ENCODE assay signal across 25 mouse cellular contexts in genomic region chr17:48823921-48824320, GRCm38 (mm10).
DNase-seq lines count a peak whose midpoint lies in the region; ATAC-seq and TF ChIP-seq lines count a peak whose summit lies in the region.
"Had no signal": no experiment of that assay in that cellular context is flagged by ENCODE, and none has a peak within 500 bp of the region (broad histone marks: within the 10 kb centered on the region; RNA-seq: fewer than 3 reads in every experiment).

No protein-coding gene starts in this region.

- TF ChIP-seq POLR2A in kidney, adult 2 months (IDR thresholded peaks at IDR 0.05; ENCODE audit: low read depth, low read length) = no peak

- no peaks in the 10 kb centered on the region for H3K27me3 ChIP-seq in heart, embryonic 11.5 days (ENCODE audit: control insufficient read depth, insufficient read depth, low read length)
- H3K27me3 ChIP-seq in kidney, adult 2 months (replicated peaks; ENCODE audit: control insufficient read depth, insufficient read depth, low read length) = no peaks in the 10 kb centered on the region
- H3K27me3 ChIP-seq in kidney, embryonic 14.5 days (ENCODE audit: control insufficient read depth, insufficient read depth, low read length) = no peaks in the 10 kb centered on the region
- H3K27me3 ChIP-seq in neural tube, embryonic 13.5 days = no peaks in the 10 kb centered on the region
- H3K27me3 ChIP-seq: embryonic facial prominence, embryonic 12.5 days; heart, embryonic 15.5 days; hindbrain, embryonic 13.5 days; intestine, embryonic 15.5 days; stomach, embryonic 15.5 days had no signal

- H3K4me1 ChIP-seq in heart, embryonic 11.5 days (ENCODE audit: control insufficient read depth, insufficient read depth, low read length) = no peaks in the 10 kb centered on the region
- H3K4me1 ChIP-seq in kidney, adult 2 months (ENCODE audit: control insufficient read depth, insufficient read depth, low read length) = no peaks in the 10 kb centered on the region
- peaks cover 6% of the 10 kb centered on the region; the same call in 1 of the 2 replicates for H3K4me1 ChIP-seq in kidney, embryonic 14.5 days (ENCODE audit: control insufficient read depth, insufficient read depth, low read length)
- H3K4me1 ChIP-seq in neural tube, embryonic 13.5 days (replicated peaks) = peaks cover 24% of the 10 kb centered on the region
- H3K4me1 ChIP-seq: heart, embryonic 15.5 days; intestine, embryonic 15.5 days; stomach, embryonic 15.5 days had no signal

- H3K9ac ChIP-seq in heart, embryonic 11.5 days (ENCODE audit: low read depth, low read length) = no peak overlapping the region
- no peak overlapping the region for H3K9ac ChIP-seq in kidney, embryonic 14.5 days (ENCODE audit: low read depth, low read length)
- no peak overlapping the region for H3K9ac ChIP-seq in neural tube, embryonic 13.5 days
- H3K9ac ChIP-seq: embryonic facial prominence, embryonic 12.5 days; heart, embryonic 15.5 days; hindbrain, embryonic 13.5 days; intestine, embryonic 15.5 days; liver, embryonic 14.5 days; stomach, embryonic 15.5 days had no signal

- H3K27ac ChIP-seq in heart, embryonic 11.5 days (ENCODE audit: low read depth, low read length) = no peak overlapping the region
- H3K27ac ChIP-seq in kidney, adult 2 months (ENCODE audit: insufficient read depth, low read depth, low read length) = no peak overlapping the region
- H3K27ac ChIP-seq in kidney, embryonic 14.5 days (ENCODE audit: low read depth, low read length) = no peak overlapping the region
- peak overlapping the region; percentile 28; the same call in 1 of the 2 replicates for H3K27ac ChIP-seq in neural tube, embryonic 13.5 days (replicated peaks)
- H3K27ac ChIP-seq in macrophage = peak overlapping the region; percentile 59; the same call in 1 of the 2 replicates
- H3K27ac ChIP-seq: embryonic facial prominence, embryonic 12.5 days; heart, embryonic 15.5 days; intestine, embryonic 15.5 days; liver, embryonic 14.5 days; stomach, embryonic 15.5 days had no signal

- TF ChIP-seq CTCF in kidney, adult 2 months (conservative IDR thresholded peaks at IDR 0.05; ENCODE audit: insufficient read depth, insufficient read length, low read depth, low read length) = no peak

- no peaks in the 10 kb centered on the region for H3K79me2 ChIP-seq in macrophage (ENCODE audit: inconsistent target)

- H3K36me3 ChIP-seq in heart, embryonic 11.5 days (ENCODE audit: control insufficient read depth, insufficient read depth, low read length) = no peaks in the 10 kb centered on the region
- H3K36me3 ChIP-seq in kidney, adult 2 months (ENCODE audit: control insufficient read depth, insufficient read depth, low read length) = no peaks in the 10 kb centered on the region
- H3K36me3 ChIP-seq in kidney, embryonic 14.5 days (ENCODE audit: control insufficient read depth, insufficient read depth, low read length) = no peaks in the 10 kb centered on the region
- H3K36me3 ChIP-seq in neural tube, embryonic 13.5 days = no peaks in the 10 kb centered on the region
- no peaks in the 10 kb centered on the region for H3K36me3 ChIP-seq in macrophage (ENCODE audit: inconsistent target)
- H3K36me3 ChIP-seq: embryonic facial prominence, embryonic 12.5 days; heart, embryonic 15.5 days; hindbrain, embryonic 13.5 days; intestine, embryonic 15.5 days; stomach, embryonic 15.5 days had no signal

- no peaks in the 10 kb centered on the region for H3K9me3 ChIP-seq in heart, embryonic 11.5 days (replicated peaks; ENCODE audit: control insufficient read depth, low read length)
- H3K9me3 ChIP-seq in kidney, embryonic 14.5 days (ENCODE audit: control insufficient read depth, low read length) = no peaks in the 10 kb centered on the region
- no peaks in the 10 kb centered on the region for H3K9me3 ChIP-seq in neural tube, embryonic 13.5 days
- H3K9me3 ChIP-seq: embryonic facial prominence, embryonic 12.5 days; heart, embryonic 15.5 days; hindbrain, embryonic 13.5 days; intestine, embryonic 15.5 days; stomach, embryonic 15.5 days had no signal

- peak; percentile 80 for DNase-seq in heart, adult 11 months
- DNase-seq in kidney, adult 2 months = peak; percentile 5
- DNase-seq in neural tube, embryonic 10.5 days (ENCODE audit: extremely low spot score, low spot score) = no peak
- DNase-seq: adrenal gland, postnatal 14 days; cerebellum, adult 11-12 months; cerebellum, adult 9-11 months; embryo, embryonic 11 days; gastrocnemius, postnatal 10 days; layer of hippocampus, adult 9-11 months; liver; lung, adult 2 months; lung, postnatal 10 days; midbrain, embryonic 14.5 days; right cerebral cortex, postnatal 25 days had no signal

- no peak overlapping the region for H3K4me2 ChIP-seq in heart, embryonic 11.5 days
- no peak overlapping the region for H3K4me2 ChIP-seq in kidney, embryonic 14.5 days (replicated peaks; ENCODE audit: low read depth, low read length)
- H3K4me2 ChIP-seq in neural tube, embryonic 13.5 days = no peak overlapping the region
- H3K4me2 ChIP-seq: embryonic facial prominence, embryonic 12.5 days; heart, embryonic 15.5 days; hindbrain, embryonic 13.5 days; intestine, embryonic 15.5 days; stomach, embryonic 15.5 days had no signal

- H3K4me3 ChIP-seq in heart, embryonic 11.5 days (ENCODE audit: low read depth, low read length) = no peak overlapping the region
- H3K4me3 ChIP-seq in kidney, adult 2 months (ENCODE audit: insufficient read depth, low read depth, low read length) = no peak overlapping the region
- no peak overlapping the region for H3K4me3 ChIP-seq in kidney, embryonic 14.5 days (ENCODE audit: low read length)
- H3K4me3 ChIP-seq in neural tube, embryonic 13.5 days = no peak overlapping the region
- no peak overlapping the region for H3K4me3 ChIP-seq in macrophage (ENCODE audit: inconsistent target)
- H3K4me3 ChIP-seq: embryonic facial prominence, embryonic 12.5 days; heart, embryonic 15.5 days; hindbrain, embryonic 13.5 days; intestine, embryonic 15.5 days; stomach, embryonic 15.5 days had no signal

- ATAC-seq in heart, embryonic 11.5 days (replicated peaks; ENCODE audit: insufficient number of reproducible peaks, low FRiP score, low TSS enrichment) = no peak
- ATAC-seq in kidney, embryonic 14.5 days (ENCODE audit: low FRiP score, low TSS enrichment) = no peak
- no peak for ATAC-seq in neural tube, embryonic 13.5 days (ENCODE audit: low read depth)
- ATAC-seq: CD4-positive, CD25-positive, alpha-beta regulatory T cell, adult 4 months; intestine, embryonic 15.5 days had no signal

- 82% methylated on average over 9 of the region's 9 CpGs for WGBS in heart, embryonic 11.5 days (ENCODE audit: insufficient replicate concordance)
- WGBS in kidney, adult 2 months = 32% methylated on average over 9 of the region's 9 CpGs
- 64% methylated on average over 9 of the region's 9 CpGs for WGBS in kidney, embryonic 14.5 days
- 47% methylated on average over 9 of the region's 9 CpGs for WGBS in neural tube, embryonic 13.5 days
- WGBS in macrophage (ENCODE audit: missing documents) = 89% methylated on average over 9 of the region's 9 CpGs

Comparison
In these comparisons a context has a peak if more than half of its experiments do, and no peak if none do; other contexts are left out.
1. H3K27ac ChIP-seq: peak in neural tube, embryonic 13.5 days (single experiment) and macrophage (single experiment); none in heart, embryonic 11.5 days (single experiment), kidney, adult 2 months (single experiment) and kidney, embryonic 14.5 days (single experiment).